Mouse (Mus musculus) gonadal fat pad, adult 2 months (tissue): ENCODE data around the gene Pyroxd1. TPM values are rescaled to one million over a fixed set of nuclear protein-coding genes. Genes with fewer than 3 reads are reported as not detected.

Source experiments
- DNase-seq: peaks from one replicate; pipeline ENCODE4 v3.0.0-alpha.2; 2012; ENCODE audit warnings: low read depth
- polyA plus RNA-seq: library from polyadenylated mRNA; depleted of rRNA; stranded (reverse); fragments of >200 nt; gene quantifications from 2 replicates; pipeline ENCODE4 v1.2.3, GENCODE M21; 2012; rRNA removed

Pyroxd1 gene
- polyA plus RNA-seq, 1 experiment = 6.2 TPM

- no peak for DNase-seq
These were observed 31.6 kb downstream of the Pyroxd1 start for GRCm38 (mm10) chr6:142377081-142377480.

- DNase-seq = peak; percentile 34
These were observed 33.3 kb downstream of the Pyroxd1 start for GRCm38 (mm10) chr6:142378576-142379330.

- DNase-seq = no peak
These were observed 34.5 kb downstream of the Pyroxd1 start for GRCm38 (mm10) chr6:142379961-142380360.

GRCm38 (mm10) chr6:142381615-142382014, 36.2 kb downstream of the Pyroxd1 start:
- DNase-seq = no peak

GRCm38 (mm10) chr6:142384521-142384920, 39.1 kb downstream of the Pyroxd1 start:
- DNase-seq = no peak

GRCm38 (mm10) chr6:142386285-142387010, 41.0 kb downstream of the Pyroxd1 start:
- DNase-seq = no peak

- DNase-seq = peak; percentile 46
These were observed 41.7 kb downstream of the Pyroxd1 start, which contains the start of the genes Recql and Golt1b for GRCm38 (mm10) chr6:142387011-142387754. Gene Recql, minus strand, starts transcription at chr6:142387087. Gene Golt1b, plus strand, starts transcription at chr6:142387221.

GRCm38 (mm10) chr6:142387755-142388271, 42.4 kb downstream of the Pyroxd1 start:
- DNase-seq = no peak

- no peak for DNase-seq
These were observed 43.6 kb downstream of the Pyroxd1 start for GRCm38 (mm10) chr6:142389101-142389500.

- no peak for DNase-seq
These were observed 46.9 kb downstream of the Pyroxd1 start for GRCm38 (mm10) chr6:142392312-142392711.

- peak; percentile 61 for DNase-seq
These were observed 49.2 kb downstream of the Pyroxd1 start for GRCm38 (mm10) chr6:142394669-142395068.

- DNase-seq = no peak
These were observed 50.3 kb downstream of the Pyroxd1 start for GRCm38 (mm10) chr6:142395756-142396155.

GRCm38 (mm10) chr6:142411140-142411539, 65.7 kb downstream of the Pyroxd1 start:
- no peak for DNase-seq

Other genes with a start within 250 kb of the Pyroxd1 start
- gene Slco1a6, start 137.1 kb upstream of the Pyroxd1 start, polyA plus RNA-seq = 0.20 TPM in 1 of 2 replicates, not detected in the other
- gene Iapp, start 47.2 kb upstream of the Pyroxd1 start, polyA plus RNA-seq = 3.8 and 5.5 TPM in 2 replicates
- gene Slco1a5, start 22.7 kb upstream of the Pyroxd1 start, polyA plus RNA-seq = 3.7 and 3.8 TPM in 2 replicates
- gene Recql, start 41.4 kb downstream of the Pyroxd1 start, polyA plus RNA-seq = 8.7 and 9.1 TPM in 2 replicates
- 14.3 and 19.2 TPM in 2 replicates for gene Golt1b, start 41.6 kb downstream of the Pyroxd1 start, polyA plus RNA-seq
- 1.7 TPM in 2 replicates for gene Spx, start 67.8 kb downstream of the Pyroxd1 start, polyA plus RNA-seq
- 5.6 and 19.9 TPM in 2 replicates for gene Gys2, start 127.5 kb downstream of the Pyroxd1 start, polyA plus RNA-seq
- gene Ldhb, start 162.3 kb downstream of the Pyroxd1 start, polyA plus RNA-seq = 275 and 419 TPM in 2 replicates
- 16.9 and 22.6 TPM in 2 replicates for gene Kcnj8, start 226.0 kb downstream of the Pyroxd1 start, polyA plus RNA-seq